Comparison of ENCODE assay signal across 11 mouse cellular contexts in the genomic region with DNA sequence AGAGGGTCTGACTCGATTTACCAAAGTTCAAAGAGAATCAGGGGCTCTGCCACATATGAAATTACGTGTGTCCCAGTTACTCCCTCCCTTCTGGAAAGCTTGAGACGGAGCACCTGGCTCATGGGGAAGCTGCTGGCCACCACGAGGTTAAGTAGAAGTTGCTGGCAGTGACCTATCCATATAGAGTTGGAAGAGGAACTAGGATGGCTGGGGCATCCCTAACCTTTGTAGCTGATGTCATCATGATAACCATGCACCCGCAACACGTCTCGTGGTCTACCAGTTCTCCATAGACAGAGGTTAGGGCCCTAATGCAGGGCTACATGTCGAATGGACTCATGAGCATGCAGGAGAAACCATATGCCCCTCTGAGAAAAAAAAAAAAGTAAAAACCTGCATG.
"Had no signal": no experiment of that assay in that cellular context is flagged by ENCODE, and none has a peak within 500 bp of the region (broad histone marks: within the 10 kb centered on the region; RNA-seq: fewer than 3 reads in every experiment).

No protein-coding gene starts in this region.

- ATAC-seq: midbrain, embryonic 13.5 days had no signal

- DNase-seq: kidney, adult 11 months; kidney, adult 8-10 months; kidney, postnatal 10 days; kidney, postnatal 36 days; layer of hippocampus, postnatal 36 days; liver, embryonic 13.5 days; lung, adult 2 months; lung, postnatal 14 days; thymus, adult 18-20 months; thymus, postnatal 36 days had no signal
